Mouse (Mus musculus): ENCODE measurements around the gene Zbtb18. TPM values are rescaled to one million over a fixed set of nuclear protein-coding genes. Genes with fewer than 3 reads are reported as not detected.

Gene Zbtb18
- total RNA-seq (2012; rRNA removed) (3.9 and 8.4 TPM in 2 replicates), total RNA-seq (2014; rRNA removed) (10.0 and 10.5 TPM in 2 replicates), polyA plus RNA-seq (2012; ENCODE audit: insufficient read length, low read depth) (13.5 and 16.9 TPM in 2 replicates)

- Histone ChIP-seq H3K36me3 (replicated peaks in 1 of 2; ENCODE audit: control insufficient read depth in 1 of 2, insufficient read depth in 1 of 2, low read length in 1 of 2) (peaks cover 2 to 5% of the 10 kb centered on the region in 2 experiments), H3K27ac (ENCODE audit: insufficient read depth, low read depth) (peak within 1 kb of the TSS; percentile 93), H3K79me2 (replicated peaks; ENCODE audit: control insufficient read depth, extremely low read depth, insufficient read depth, poor library complexity, severe bottlenecking) (no peaks in the 10 kb centered on the region; the same call in 1 of the 2 replicates), H3K4me3 (replicated peaks in 1 of 3; ENCODE audit: low read depth in 2 of 3, low read length in 2 of 3, poor library complexity in 1 of 3) (peak within 1 kb of the TSS; percentile 67 to 79 (median 77)), H3K4me1 (ENCODE audit: control insufficient read depth in 1 of 2, insufficient read depth in 2 of 2) (peaks cover 0 to 34% of the 10 kb centered on the region in 2 experiments; a peak in 3 of 4 replicates), H3K27me3 (replicated peaks) (peaks cover 5% of the 10 kb centered on the region), H3K9me3 (replicated peaks; ENCODE audit: low read length) (no peaks in the 10 kb centered on the region), H3K4me2 (ENCODE audit: insufficient read depth, low read depth, poor library complexity, severe bottlenecking) (peak within 1 kb of the TSS; percentile 94), H3K9ac (ENCODE audit: insufficient read depth, low read depth) (peak within 1 kb of the TSS; percentile 88)
- in situ Hi-C loops (cut with MboI; ENCODE audit: low pct_ligation_motif_present, low pct_unique_long_range_greater_than_20kb, low sequenced_read_pairs), result no loop called here
- TF ChIP-seq POLR2A (IDR thresholded peaks at IDR 0.05; ENCODE audit: low read depth, low read length) (peak; percentile 8; the same call in 1 of the 2 replicates), GABPA (IDR thresholded peaks at IDR 0.05; ENCODE audit: insufficient replicate concordance, low read depth, low read length) (no peak)
- no peak for DNase-seq (ENCODE audit: extremely low read depth)
- dilution Hi-C loops (cut with MboI; ENCODE audit: extremely low pct_ligation_motif_present, extremely low pct_unique_long_range_greater_than_20kb, low sequenced_read_pairs), result no loop called here
These were observed at the start of gene Zbtb18 for GRCm38 (mm10) chr1:177442196-177442808. Gene Zbtb18 (plus strand): TSS chr1:177442351.

GRCm38 (mm10) chr1:177397455-177397854 lies 44.7 kb upstream of the Zbtb18 start:
- Histone ChIP-seq H3K27ac (ENCODE audit: insufficient read depth, low read depth) (no peak overlapping the region), H3K36me3 (replicated peaks in 1 of 2; ENCODE audit: control insufficient read depth in 1 of 2, insufficient read depth in 1 of 2, low read length in 1 of 2) (no peaks in the 10 kb centered on the region), H3K9ac (ENCODE audit: insufficient read depth, low read depth) (no peak overlapping the region), H3K9me3 (replicated peaks; ENCODE audit: low read length) (no peaks in the 10 kb centered on the region), H3K4me2 (ENCODE audit: insufficient read depth, low read depth, poor library complexity, severe bottlenecking) (no peak overlapping the region), H3K4me3 (replicated peaks in 1 of 3; ENCODE audit: low read depth in 2 of 3, low read length in 2 of 3, poor library complexity in 1 of 3) (no peak overlapping the region), H3K4me1 (ENCODE audit: control insufficient read depth in 1 of 2, insufficient read depth in 2 of 2) (no peaks in the 10 kb centered on the region), H3K27me3 (replicated peaks) (no peaks in the 10 kb centered on the region), H3K79me2 (replicated peaks; ENCODE audit: control insufficient read depth, extremely low read depth, insufficient read depth, poor library complexity, severe bottlenecking) (no peaks in the 10 kb centered on the region)
- TF ChIP-seq UBTF (IDR thresholded peaks at IDR 0.05; ENCODE audit: low read depth, low read length), result no peak
- TF ChIP-seq HCFC1 (IDR thresholded peaks at IDR 0.05; ENCODE audit: low read depth, low read length), result no peak
- TF ChIP-seq MAX (IDR thresholded peaks at IDR 0.05; ENCODE audit: low read length), result no peak
- no peak for TF ChIP-seq IRF4 (IDR thresholded peaks at IDR 0.05; ENCODE audit: low read depth, low read length)
- no peak for DNase-seq (ENCODE audit: extremely low read depth)
- dilution Hi-C loops (cut with MboI; ENCODE audit: extremely low pct_ligation_motif_present, extremely low pct_unique_long_range_greater_than_20kb, low sequenced_read_pairs) (no loop called here), in situ Hi-C loops (cut with MboI; ENCODE audit: low pct_ligation_motif_present, low pct_unique_long_range_greater_than_20kb, low sequenced_read_pairs) (no loop called here)

- Histone ChIP-seq H3K4me3 (replicated peaks in 1 of 3; ENCODE audit: low read depth in 2 of 3, low read length in 2 of 3, poor library complexity in 1 of 3) (no peak overlapping the region), H3K4me2 (ENCODE audit: insufficient read depth, low read depth, poor library complexity, severe bottlenecking) (no peak overlapping the region), H3K79me2 (replicated peaks; ENCODE audit: control insufficient read depth, extremely low read depth, insufficient read depth, poor library complexity, severe bottlenecking) (no peaks in the 10 kb centered on the region), H3K36me3 (replicated peaks in 1 of 2; ENCODE audit: control insufficient read depth in 1 of 2, insufficient read depth in 1 of 2, low read length in 1 of 2) (no peaks in the 10 kb centered on the region), H3K27ac (ENCODE audit: insufficient read depth, low read depth) (no peak overlapping the region), H3K27me3 (replicated peaks) (no peaks in the 10 kb centered on the region), H3K9ac (ENCODE audit: insufficient read depth, low read depth) (no peak overlapping the region), H3K9me3 (replicated peaks; ENCODE audit: low read length) (no peaks in the 10 kb centered on the region), H3K4me1 (ENCODE audit: control insufficient read depth in 1 of 2, insufficient read depth in 2 of 2) (peaks cover 0 to 4% of the 10 kb centered on the region in 2 experiments; a peak in 1 of 4 replicates)
- TF ChIP-seq USF1 (IDR thresholded peaks at IDR 0.05; ENCODE audit: low read depth, low read length), result no peak
- no peak for TF ChIP-seq USF2 (conservative IDR thresholded peaks at IDR 0.05; ENCODE audit: low read depth, low read length)
- TF ChIP-seq JUN (IDR thresholded peaks at IDR 0.05; ENCODE audit: insufficient read depth, low read depth, low read length), result no peak
- TF ChIP-seq BHLHE40 (IDR thresholded peaks at IDR 0.05; ENCODE audit: low read depth, low read length), result no peak
- TF ChIP-seq MAX (IDR thresholded peaks at IDR 0.05; ENCODE audit: low read length), result no peak
- TF ChIP-seq GABPA (IDR thresholded peaks at IDR 0.05; ENCODE audit: insufficient replicate concordance, low read depth, low read length), result no peak
- TF ChIP-seq UBTF (IDR thresholded peaks at IDR 0.05; ENCODE audit: low read depth, low read length), result no peak
- TF ChIP-seq SIN3A (IDR thresholded peaks at IDR 0.05; ENCODE audit: low read length), result no peak
- no peak for TF ChIP-seq ZKSCAN1 (IDR thresholded peaks at IDR 0.05; ENCODE audit: borderline replicate concordance, low read depth, low read length)
- no peak for DNase-seq (ENCODE audit: extremely low read depth)
- in situ Hi-C loops (cut with MboI; ENCODE audit: low pct_ligation_motif_present, low pct_unique_long_range_greater_than_20kb, low sequenced_read_pairs) (loop anchor here (5.0 kb wide), 1 partner anchor 282 kb away; no protein-coding TSS in a partner anchor), dilution Hi-C loops (cut with MboI; ENCODE audit: extremely low pct_ligation_motif_present, extremely low pct_unique_long_range_greater_than_20kb, low sequenced_read_pairs) (no loop called here)
These were observed 37.0 kb upstream of the Zbtb18 start for GRCm38 (mm10) chr1:177405170-177405569.
